ENCODE assay signal across 22 mouse cellular contexts in the genomic region with DNA sequence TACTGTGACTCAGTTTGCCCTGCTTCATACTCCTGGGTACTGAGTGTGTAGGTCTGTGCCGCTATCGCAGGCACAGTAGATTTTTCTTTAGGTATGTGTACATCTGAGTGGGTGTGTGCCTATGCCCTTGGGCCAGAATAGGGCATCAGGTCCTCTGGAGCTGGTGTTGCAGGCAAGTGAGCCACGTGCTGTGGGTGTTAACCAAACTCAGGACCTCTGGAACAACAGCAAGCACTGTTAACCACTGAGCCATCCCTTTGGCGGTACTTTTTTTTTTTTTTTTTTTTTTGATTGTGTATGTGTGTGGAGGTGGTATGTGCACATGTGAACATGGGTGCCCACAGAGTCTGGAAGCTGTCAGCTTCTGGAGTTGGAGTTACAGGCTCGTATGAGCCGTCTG. TPM values are rescaled to one million over a fixed set of nuclear protein-coding genes. Genes with fewer than 3 reads are reported as not detected.
"Had no signal": no experiment of that assay in that cellular context is flagged by ENCODE, and none has a peak within 500 bp of the region (broad histone marks: within the 10 kb centered on the region; RNA-seq: fewer than 3 reads in every experiment).

No protein-coding gene starts in this region.

- H3K9me3 ChIP-seq: kidney, embryonic 15.5 days; limb, embryonic 12.5 days; limb, embryonic 15.5 days; lung, embryonic 15.5 days; neural tube, embryonic 12.5 days; neural tube, embryonic 15.5 days had no signal

- H3K27ac ChIP-seq: kidney, embryonic 15.5 days; limb, embryonic 12.5 days; limb, embryonic 15.5 days; liver, embryonic 14.5 days; lung, embryonic 15.5 days; neural tube, embryonic 12.5 days; neural tube, embryonic 15.5 days had no signal

- H3K9ac ChIP-seq: kidney, embryonic 15.5 days; limb, embryonic 12.5 days; limb, embryonic 15.5 days; liver, embryonic 14.5 days; lung, embryonic 15.5 days; neural tube, embryonic 12.5 days; neural tube, embryonic 15.5 days had no signal

- H3K4me3 ChIP-seq: kidney, embryonic 15.5 days; limb, embryonic 12.5 days; limb, embryonic 15.5 days; lung, embryonic 15.5 days; neural tube, embryonic 12.5 days; neural tube, embryonic 15.5 days had no signal

- H3K27me3 ChIP-seq: kidney, embryonic 15.5 days; limb, embryonic 12.5 days; limb, embryonic 15.5 days; lung, embryonic 15.5 days; neural tube, embryonic 12.5 days; neural tube, embryonic 15.5 days had no signal

- DNase-seq: kidney, postnatal 14 days; kidney, postnatal 4 days; left cerebral cortex, postnatal 4 days; lung, adult 18-20 months; lung, postnatal 10 days; lung, postnatal 36 days; midbrain, embryonic 14.5 days; right cerebral cortex, adult 18-20 months; right cerebral cortex, postnatal 14 days; right cerebral cortex, postnatal 4 days; spleen, adult 18-20 months; thymus, adult 2 months; thymus, postnatal 14 days; thymus, postnatal 4 days had no signal

RNA-seq across cellular contexts. Expression of gene Tlr9, which starts 44.6 kb away (rescaled TPM):
- total RNA-seq: megakaryocyte-erythroid progenitor cell, adult 5-6 weeks had no signal
